Mouse (Mus musculus) v-Abl transformed pro-B cells (cell line): Measurements from ENCODE around the gene 9530077C05Rik.

Experiments used
- in situ Hi-C, 2 experiments: fragments of 400-800 bp; cut with MboI; formaldehyde crosslinking; loops; one replicate each; pipeline ENCODE4 v1.15.1; 2025; ENCODE audit not compliant: unreplicated experiment in 2 of 2

9530077C05Rik gene

DNA sequence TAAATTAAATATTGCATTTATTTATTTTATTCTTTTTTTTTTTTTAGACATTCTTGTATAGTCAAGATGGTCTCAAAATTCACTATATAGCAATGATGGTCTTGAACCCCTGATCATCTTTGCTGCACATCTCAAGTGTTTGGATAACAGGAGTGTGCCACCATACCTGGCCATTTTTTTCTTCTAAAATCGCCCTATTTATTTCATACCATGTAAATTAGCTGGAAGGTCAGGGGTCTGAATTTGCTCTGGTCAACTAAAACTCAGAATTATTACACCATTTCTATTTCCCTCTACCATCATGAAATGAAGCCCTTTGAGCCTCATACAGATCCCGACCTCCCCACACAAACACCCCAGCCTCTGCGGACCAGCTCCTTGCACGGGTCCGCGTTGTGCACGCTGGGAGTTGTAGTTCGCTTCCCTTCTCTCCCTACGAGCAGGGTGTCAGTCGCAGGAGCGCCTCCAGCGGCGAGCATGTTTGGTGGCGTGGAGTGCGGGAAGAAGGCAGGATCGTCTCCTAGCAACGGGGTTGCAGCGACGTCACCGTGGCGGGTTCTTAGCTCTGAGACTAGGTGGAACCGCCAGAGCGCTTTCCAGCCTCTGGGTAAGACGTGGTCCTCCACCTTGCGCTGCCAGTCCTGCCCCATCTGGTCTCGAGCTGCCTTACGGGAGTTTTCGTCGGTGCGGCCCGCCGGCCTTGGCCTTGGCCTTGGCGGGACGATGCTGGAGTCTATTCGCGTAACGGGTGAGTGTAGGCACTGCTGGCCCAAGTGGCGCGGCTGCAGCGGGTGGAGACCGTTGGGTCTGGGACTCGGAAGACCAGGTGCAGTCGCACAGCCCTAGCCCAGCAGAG lies at the start of gene 9530077C05Rik:
Gene 9530077C05Rik, plus strand, starts transcription at position 512 of the 856 bp plus-strand sequence.
- in situ Hi-C loops, result loop anchor here (5.0 to 10.0 kb wide), 3 partner anchors 54 to 436 kb away; partner anchors contain the start of gene Rp9 (in 2 of the 2)

GRCm38 (mm10) chr9:22366221-22366620 lies 45.1 kb upstream of the 9530077C05Rik start:
- in situ Hi-C loops, result no loop called here

GRCm38 (mm10) chr9:22366621-22367020 lies 44.7 kb upstream of the 9530077C05Rik start:
- in situ Hi-C loops, result no loop called here

GRCm38 (mm10) chr9:22368030-22368429 lies 43.3 kb upstream of the 9530077C05Rik start:
- in situ Hi-C loops, result no loop called here

DNA sequence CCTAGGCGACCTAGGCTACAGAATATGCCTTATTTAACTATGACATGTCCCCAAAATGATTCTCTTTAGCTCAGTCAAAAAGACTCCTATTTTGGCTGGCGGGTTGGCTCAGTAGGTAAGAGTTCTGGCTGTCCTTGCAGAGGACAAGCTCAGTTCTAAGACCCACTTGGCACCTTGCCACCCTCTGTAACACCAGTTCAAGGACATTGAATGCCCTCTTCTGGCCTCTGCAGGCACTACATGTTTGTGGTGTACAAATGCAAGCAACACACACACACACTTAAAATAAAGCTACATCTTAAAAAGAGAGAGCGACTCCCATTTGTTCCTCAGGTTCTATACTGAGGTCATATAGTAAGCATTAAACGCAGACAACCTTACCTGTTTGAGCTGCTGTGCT lies 38.6 kb upstream of the 9530077C05Rik start:
- in situ Hi-C loops, result no loop called here

DNA sequence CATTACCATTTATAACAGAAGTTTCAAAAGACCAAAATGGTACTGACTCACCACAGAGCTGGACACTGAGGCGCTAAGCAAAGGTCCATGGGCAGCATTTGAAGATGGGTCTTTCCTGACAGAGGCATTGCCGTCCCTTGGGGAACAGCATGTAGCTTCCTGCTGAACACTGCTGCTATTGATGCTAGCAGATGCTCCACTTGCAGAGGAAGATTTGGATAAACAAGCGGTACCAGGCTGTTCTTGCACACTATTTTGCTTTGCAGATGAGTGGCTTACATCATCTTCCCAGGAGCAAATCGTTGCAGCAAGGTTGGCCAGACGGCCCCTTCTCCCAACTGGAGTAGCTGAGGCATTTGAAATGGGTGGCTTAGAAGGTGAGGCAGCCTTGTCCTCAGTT lies 35.2 kb upstream of the 9530077C05Rik start:
- in situ Hi-C loops, result loop anchor here in 1 of 2 experiments (25.0 kb wide), 1 partner anchor 539 kb away; the partner anchor contains the start of gene Angptl8

GRCm38 (mm10) chr9:22385890-22386289 lies 25.4 kb upstream of the 9530077C05Rik start:
- in situ Hi-C loops, result loop anchor here in 1 of 2 experiments (25.0 kb wide), 1 partner anchor 549 kb away; the partner anchor contains the start of gene Angptl8

GRCm38 (mm10) chr9:22387901-22388300 lies 23.4 kb upstream of the 9530077C05Rik start:
- in situ Hi-C loops, result loop anchor here in 1 of 2 experiments (25.0 kb wide), 1 partner anchor 551 kb away; the partner anchor contains the start of gene Angptl8

GRCm38 (mm10) chr9:22388401-22388980 lies 22.8 kb upstream of the 9530077C05Rik start:
- in situ Hi-C loops, result loop anchor here in 1 of 2 experiments (25.0 kb wide), 1 partner anchor 551 kb away; the partner anchor contains the start of gene Angptl8

GRCm38 (mm10) chr9:22389021-22389476 lies 22.3 kb upstream of the 9530077C05Rik start, which contains the start of gene Anln:
Gene Anln (minus strand): TSS chr9:22389188.
- in situ Hi-C loops, result loop anchor here in 1 of 2 experiments (25.0 kb wide), 1 partner anchor 552 kb away; the partner anchor contains the start of gene Angptl8

DNA sequence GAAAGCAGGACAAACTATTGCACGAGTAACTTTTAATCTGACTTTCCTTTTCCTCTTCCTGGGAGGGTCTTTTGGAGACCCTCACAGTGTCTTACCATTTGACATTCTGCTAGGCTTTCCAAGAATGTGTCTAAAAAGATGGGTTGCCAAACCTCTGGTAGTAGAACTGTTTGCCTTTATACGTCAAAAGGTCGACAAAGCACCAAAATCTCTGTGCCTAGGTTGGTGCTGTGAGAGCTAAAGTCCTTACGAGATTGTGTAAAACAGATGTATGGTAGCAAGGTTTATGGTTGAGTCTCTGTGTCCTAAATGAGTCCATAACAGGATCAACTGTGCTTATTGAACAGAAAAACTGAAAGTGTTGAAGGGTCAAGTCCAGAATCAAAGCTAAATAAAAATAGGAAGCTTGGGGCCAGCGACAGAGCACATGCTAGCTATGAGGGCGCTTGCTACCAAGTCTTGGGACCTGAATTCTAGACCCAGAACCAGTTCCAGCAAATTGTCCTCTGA lies 21.5 kb upstream of the 9530077C05Rik start:
- in situ Hi-C loops, result loop anchor here in 1 of 2 experiments (25.0 kb wide), 1 partner anchor 552 kb away; the partner anchor contains the start of gene Angptl8

- in situ Hi-C loops, result loop anchor here in 1 of 2 experiments (25.0 kb wide), 1 partner anchor 553 kb away; the partner anchor contains the start of gene Angptl8
These were observed 20.9 kb upstream of the 9530077C05Rik start for GRCm38 (mm10) chr9:22390390-22390789.

- in situ Hi-C loops, result loop anchor here in 1 of 2 experiments (25.0 kb wide), 1 partner anchor 557 kb away; the partner anchor contains the start of gene Angptl8
These were observed 16.6 kb upstream of the 9530077C05Rik start for GRCm38 (mm10) chr9:22394725-22395124.

- in situ Hi-C loops, result loop anchor here in 1 of 2 experiments (25.0 kb wide), 1 partner anchor 562 kb away; the partner anchor contains the start of gene Angptl8
These were observed 12.3 kb upstream of the 9530077C05Rik start for GRCm38 (mm10) chr9:22399021-22399420.

- in situ Hi-C loops, result loop anchor here (5.0 to 10.0 kb wide), 3 partner anchors 247 to 565 kb away; partner anchors contain the start of genes Angptl8 (in 1 of the 2) and Pigyl (in 1 of the 2)
These were observed 9.3 kb upstream of the 9530077C05Rik start for GRCm38 (mm10) chr9:22402001-22402400.

GRCm38 (mm10) chr9:22402976-22403375 lies 8.3 kb upstream of the 9530077C05Rik start:
- in situ Hi-C loops, result loop anchor here (5.0 to 10.0 kb wide), 3 partner anchors 248 to 566 kb away; partner anchors contain the start of genes Angptl8 (in 1 of the 2) and Pigyl (in 1 of the 2)

DNA sequence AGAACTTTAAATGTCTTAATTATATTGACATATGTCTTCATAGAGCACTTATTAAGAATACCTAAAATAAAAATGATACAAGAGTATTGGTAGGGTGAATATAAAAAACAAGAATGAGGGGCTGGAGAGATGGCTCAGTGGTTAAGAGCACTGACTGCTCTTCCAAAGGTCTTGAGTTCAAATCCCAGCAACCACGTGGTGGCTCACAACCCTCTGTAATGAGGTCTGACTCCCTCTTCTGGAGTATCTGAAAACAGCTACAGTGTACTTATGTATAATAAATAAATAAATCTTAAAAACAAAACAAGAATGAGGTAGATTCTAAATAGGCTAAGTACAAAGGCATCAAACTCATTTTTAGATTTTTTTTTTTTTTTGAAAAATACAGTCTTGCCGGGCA lies 7.8 kb upstream of the 9530077C05Rik start:
- in situ Hi-C loops, result loop anchor here (5.0 to 10.0 kb wide), 3 partner anchors 249 to 566 kb away; partner anchors contain the start of genes Angptl8 (in 1 of the 2) and Pigyl (in 1 of the 2)

- in situ Hi-C loops, result loop anchor here (5.0 to 10.0 kb wide), 7 partner anchors 173 to 428 kb away; partner anchors contain the start of genes Pigyl (in 2 of the 2) and Zfp809 (in 1 of the 2)
These were observed 5.9 kb upstream of the 9530077C05Rik start for GRCm38 (mm10) chr9:22405414-22405813.

DNA sequence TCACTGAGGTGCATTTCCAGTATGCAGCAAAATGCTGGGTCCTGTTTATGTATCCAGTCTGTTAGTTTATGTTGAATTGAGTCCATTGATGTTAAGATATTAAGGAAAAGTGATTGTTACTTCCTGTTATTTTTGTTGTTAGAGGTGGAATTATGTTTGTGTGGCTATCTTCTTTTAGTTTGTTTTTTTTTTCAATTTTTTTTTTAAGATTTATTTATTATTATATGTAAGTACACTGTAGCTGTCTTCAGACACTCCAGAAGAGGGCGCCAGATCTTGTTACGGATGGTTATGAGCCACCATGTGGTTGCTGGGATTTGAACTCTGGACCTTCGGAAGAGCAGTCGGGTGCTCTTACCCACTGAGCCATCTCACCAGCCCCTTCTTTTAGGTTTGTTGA lies 3.7 kb upstream of the 9530077C05Rik start:
- in situ Hi-C loops, result loop anchor here (5.0 to 10.0 kb wide), 7 partner anchors 175 to 430 kb away; partner anchors contain the start of genes Pigyl (in 2 of the 2) and Zfp809 (in 1 of the 2)
